Mouse (Mus musculus) ovary, adult 2 months (tissue): ENCODE data around the gene Pdzk1ip1. TPM values are rescaled to one million over a fixed set of nuclear protein-coding genes. Genes with fewer than 3 reads are reported as not detected.

Source experiments
- polyA plus RNA-seq: library from polyadenylated mRNA; depleted of rRNA; stranded (reverse); fragments of >200 nt; gene quantifications from 2 replicates; pipeline ENCODE4 v1.2.3, GENCODE M21; 2012; rRNA removed

Pdzk1ip1 gene
- polyA plus RNA-seq, result 48.6 and 49.3 TPM in 2 replicates

DNA sequence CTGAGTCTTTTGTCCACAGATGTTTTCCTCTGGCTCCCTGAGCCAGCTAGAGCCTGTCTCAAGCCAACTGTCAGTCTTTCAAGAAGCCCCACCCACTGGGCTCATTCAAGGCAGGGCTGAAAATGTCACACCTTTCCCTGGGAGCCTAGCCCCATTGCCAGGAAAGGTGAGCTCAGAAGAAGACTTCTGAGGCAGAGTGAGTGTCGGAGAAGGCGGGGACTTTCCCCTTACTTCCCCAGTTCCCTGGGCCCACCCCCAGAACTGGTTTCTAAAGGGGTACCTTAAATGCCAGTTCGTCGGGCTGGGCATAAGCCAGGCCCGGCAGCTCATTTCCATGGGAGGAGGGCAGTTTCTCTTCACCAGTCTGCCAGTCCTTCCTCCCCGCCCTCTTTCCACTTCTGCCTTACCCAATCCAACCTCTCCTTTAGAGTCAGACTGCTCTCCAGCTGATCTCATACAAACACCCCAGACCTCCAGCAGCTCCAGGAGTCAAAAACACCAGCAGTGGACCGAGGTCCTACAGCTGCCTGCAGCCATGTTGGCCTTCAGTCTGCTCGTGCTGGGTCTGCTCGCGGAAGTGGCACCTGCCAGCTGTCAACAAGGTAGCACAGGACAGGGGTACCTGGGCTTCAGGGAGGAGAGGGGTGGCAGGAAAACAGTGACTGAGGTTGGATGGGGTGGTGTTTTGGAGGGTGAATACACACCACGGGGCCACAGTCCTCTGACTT, at the start of gene Pdzk1ip1:
Gene Pdzk1ip1 (plus strand): TSS at position 98 of the 728 bp plus-strand sequence.

DNA sequence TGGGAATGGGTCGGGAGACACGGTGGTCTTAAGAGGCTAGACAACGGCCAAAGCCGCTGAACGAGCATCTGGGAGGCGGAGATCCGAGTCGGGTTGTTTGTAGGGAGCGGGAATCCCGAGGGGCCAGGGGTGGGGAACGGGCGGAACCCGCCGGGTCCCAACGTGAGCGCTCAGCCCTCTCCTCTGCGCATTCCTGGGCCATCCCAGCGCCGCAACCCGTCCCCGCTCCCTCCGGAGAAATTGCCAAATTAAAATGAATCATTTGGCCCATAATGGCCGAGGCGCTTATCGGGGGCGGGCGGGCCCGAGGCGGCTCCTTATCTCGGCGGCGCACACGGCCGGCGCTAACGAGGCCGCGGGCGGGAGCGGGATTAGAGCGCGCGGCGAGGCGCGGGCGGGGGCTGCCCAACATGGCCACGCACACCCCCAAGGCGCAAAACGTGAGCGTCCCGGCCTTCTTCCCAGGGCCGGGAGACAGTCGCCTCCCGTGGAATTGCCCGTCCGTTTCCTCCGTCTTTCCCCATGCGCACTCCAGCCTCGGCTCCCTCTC, 32.1 kb upstream of the Pdzk1ip1 start, which contains the start of gene Tal1:
Gene Tal1 (plus strand): TSS at position 56 of the 550 bp plus-strand sequence.

DNA sequence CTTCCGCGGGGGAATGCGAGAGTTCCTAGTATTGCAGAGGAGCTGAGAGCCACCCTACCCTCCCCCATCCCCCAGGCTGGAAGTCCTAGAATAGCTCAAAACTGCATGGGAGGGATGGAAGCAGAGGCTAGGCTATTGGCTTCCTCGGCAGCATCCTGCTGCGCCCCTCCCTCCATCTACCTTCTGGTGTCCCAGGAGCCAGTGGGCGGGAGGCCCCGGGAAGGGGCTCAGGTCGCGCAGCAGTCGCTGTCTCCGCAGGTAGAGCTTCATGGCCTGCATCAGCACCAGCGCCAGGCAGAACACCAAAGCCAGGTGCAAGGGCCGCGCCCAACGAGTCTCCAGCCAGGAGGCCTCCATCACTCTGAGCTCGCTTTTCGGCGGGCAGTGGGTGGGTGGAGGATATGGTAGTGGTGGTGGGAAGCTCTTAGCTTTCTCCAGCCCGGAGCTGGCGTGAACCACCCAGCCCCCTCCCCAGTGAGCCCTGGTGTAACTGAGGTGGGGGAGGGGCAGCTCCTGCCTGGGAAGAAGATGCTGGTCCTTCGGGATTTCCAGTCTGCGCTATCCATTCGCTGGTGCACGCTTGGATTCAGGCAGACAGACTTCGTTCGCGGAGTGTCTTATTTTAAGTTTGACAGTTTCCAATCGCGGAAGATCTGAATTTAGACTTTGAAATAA, 45.2 kb downstream of the Pdzk1ip1 start, which contains the start of gene Cyp4x1:
Gene Cyp4x1 (minus strand): TSS at position 661 of the 675 bp plus-strand sequence.

Other genes starting within 250 kb of the Pdzk1ip1 start
- gene Foxd2, start 179.8 kb upstream of the Pdzk1ip1 start, polyA plus RNA-seq, result 0.55 and 0.86 TPM in 2 replicates
- not detected in 2 replicates for gene Foxe3, start 162.7 kb upstream of the Pdzk1ip1 start, polyA plus RNA-seq
- gene Cmpk1, start 101.5 kb upstream of the Pdzk1ip1 start, polyA plus RNA-seq, result 10.0 and 17.5 TPM in 2 replicates
- gene Stil, start 88.5 kb upstream of the Pdzk1ip1 start, polyA plus RNA-seq, result 1.3 and 2.2 TPM in 2 replicates
- 4.4 and 6.1 TPM in 2 replicates for gene Tal1, start 32.3 kb upstream of the Pdzk1ip1 start, polyA plus RNA-seq
- gene Cyp4x1, start 45.6 kb downstream of the Pdzk1ip1 start, polyA plus RNA-seq, result 0.03 TPM in 1 of 2 replicates, not detected in the other
- not detected in 2 replicates for gene Cyp4a29, start 153.4 kb downstream of the Pdzk1ip1 start, polyA plus RNA-seq
- 0.11 TPM in 1 of 2 replicates, not detected in the other for gene Cyp4a12a, start 210.3 kb downstream of the Pdzk1ip1 start, polyA plus RNA-seq